Mouse (Mus musculus) testis, adult 2 months (tissue): ENCODE results near the gene Phtf1.

Source experiments
- CTCF ChIP-seq: fragments of 200-500 bp; IDR thresholded peaks from 2 replicates; pipeline ENCODE4 v1.5.1; 2012; ENCODE audit warnings: low read depth, mild to moderate bottlenecking, inconsistent platforms, low read length, moderate library complexity; ENCODE audit not compliant: control insufficient read depth, insufficient read depth, insufficient replicate concordance
- POLR2A ChIP-seq: fragments of 200-500 bp; IDR thresholded peaks from 2 replicates; pipeline ENCODE4 v1.6.1; 2012; ENCODE audit warnings: low read depth, mild to moderate bottlenecking, inconsistent platforms, low read length, moderate library complexity; ENCODE audit not compliant: control insufficient read depth

GRCm38 (mm10) chr3:103944794-103945562 is 22.9 kb upstream of the Phtf1 start:
- no peak for TF ChIP-seq CTCF
- no peak for TF ChIP-seq POLR2A
